In genomic region chr13:49175509-49175908, GRCm38 (mm10) we compare ENCODE assay signal across 25 mouse cellular contexts. TPM values are rescaled to one million over a fixed set of nuclear protein-coding genes. Genes with fewer than 3 reads are reported as not detected.
"Had no signal": no experiment of that assay in that cellular context is flagged by ENCODE, and none has a peak within 500 bp of the region (broad histone marks: within the 10 kb centered on the region; RNA-seq: fewer than 3 reads in every experiment).

No protein-coding gene starts in this region.

- H3K9me3 ChIP-seq: heart, embryonic 10.5 days; heart, embryonic 12.5 days; hindbrain, embryonic 10.5 days; hindbrain, embryonic 12.5 days; intestine, embryonic 15.5 days; liver, embryonic 13.5 days had no signal

- H3K27me3 ChIP-seq: intestine, embryonic 15.5 days; liver, embryonic 13.5 days had no signal

- H3K27ac ChIP-seq: gastrocnemius, adult 2 months; heart, embryonic 10.5 days; hindbrain, embryonic 10.5 days; hindbrain, embryonic 12.5 days; hindbrain, embryonic 14.5 days; intestine, embryonic 15.5 days; layer of hippocampus, adult 2 months; left cerebral cortex, adult 2 months; liver, embryonic 13.5 days had no signal

- H3K4me3 ChIP-seq: gastrocnemius, adult 2 months; heart, embryonic 10.5 days; heart, embryonic 12.5 days; hindbrain, embryonic 10.5 days; hindbrain, embryonic 12.5 days; intestine, embryonic 15.5 days; layer of hippocampus, adult 2 months; left cerebral cortex, adult 2 months; liver, embryonic 13.5 days had no signal

- H3K9ac ChIP-seq: heart, embryonic 12.5 days; hindbrain, embryonic 12.5 days; hindbrain, embryonic 14.5 days; intestine, embryonic 15.5 days; liver, embryonic 13.5 days had no signal

- ATAC-seq: hindbrain, embryonic 16.5 days; inflammation-experienced regulatory T-cells, adult 6 months; intestine, embryonic 15.5 days; intestine, postnatal 0 days had no signal

- DNase-seq: gastrocnemius, adult 2 months; gastrocnemius, postnatal 10 days; gastrocnemius, postnatal 25 days; heart, postnatal 14 days; heart, postnatal 36 days; kidney, adult 18-20 months; kidney, adult 8-10 months; kidney, postnatal 10 days; kidney, postnatal 25 days; kidney, postnatal 4 days; liver; liver, embryonic 13.5 days had no signal

- H3K4me2 ChIP-seq: heart, embryonic 12.5 days; hindbrain, embryonic 12.5 days; hindbrain, embryonic 14.5 days; intestine, embryonic 15.5 days; liver, embryonic 11.5 days; liver, embryonic 13.5 days had no signal

- H3K36me3 ChIP-seq: heart, embryonic 10.5 days; heart, embryonic 12.5 days; hindbrain, embryonic 10.5 days; hindbrain, embryonic 12.5 days; intestine, embryonic 15.5 days; liver, embryonic 13.5 days had no signal

RNA-seq across cellular contexts. Expression of gene Wnk2, which starts 27.7 kb away (rescaled TPM):
- total RNA-seq: granulocyte monocyte progenitor cell, adult 5-6 weeks had no signal
- polyA plus RNA-seq: inflammation-experienced regulatory T-cells, adult 6 months had no signal
